Mouse (Mus musculus) forebrain, embryonic 11.5 days (tissue): ENCODE results near the gene Trim69. TPM values are rescaled to one million over a fixed set of nuclear protein-coding genes. Genes with fewer than 3 reads are reported as not detected.

Source experiments
- ATAC-seq: fragments of 200-750 bp; cut with Nextera tagmentation; replicated peaks from 2 replicates; pipeline ENCODE4 v1.8.0; 2017; ENCODE audit warnings: moderate TSS enrichment; ENCODE audit not compliant: low FRiP score
- DNase-seq: peaks from one replicate; pipeline ENCODE4 v3.0.0-alpha.2; 2017; ENCODE audit warnings: low spot score
- H3K27ac ChIP-seq: fragments of 300-500 bp; sonication (generic); 2 replicates; pipeline ENCODE4 v1.5.1; 2014; ENCODE audit warnings: low read depth, low read length
- H3K27me3 ChIP-seq: fragments of 300-500 bp; sonication (generic); 2 replicates; pipeline ENCODE4 v1.6.1; 2014; ENCODE audit warnings: mild to moderate bottlenecking, low read length, mixed read lengths; ENCODE audit not compliant: control insufficient read depth, insufficient read depth
- H3K36me3 ChIP-seq: fragments of 300-500 bp; sonication (generic); 2 replicates; pipeline ENCODE4 v1.6.1; 2014; ENCODE audit warnings: mild to moderate bottlenecking, low read length, moderate library complexity, mixed read lengths; ENCODE audit not compliant: control insufficient read depth, insufficient read depth
- H3K4me1 ChIP-seq: fragments of 300-500 bp; sonication (generic); replicated peaks from 2 replicates; pipeline ENCODE4 v1.6.1; 2014; ENCODE audit warnings: low read length, mixed read lengths; ENCODE audit not compliant: control insufficient read depth, insufficient read depth
- H3K4me2 ChIP-seq: fragments of 300-500 bp; sonication (generic); 2 replicates; pipeline ENCODE4 v1.6.1; 2014; ENCODE audit warnings: low read depth, mild to moderate bottlenecking, low read length, moderate library complexity, mixed read lengths; ENCODE audit not compliant: severe bottlenecking
- H3K4me3 ChIP-seq: fragments of 300-500 bp; sonication (generic); 2 replicates; pipeline ENCODE4 v1.5.1; 2014; ENCODE audit warnings: low read depth, low read length
- H3K9ac ChIP-seq: fragments of 300-500 bp; sonication (generic); 2 replicates; pipeline ENCODE4 v1.6.1; 2014; ENCODE audit warnings: low read length
- H3K9me3 ChIP-seq: fragments of 300-500 bp; sonication (generic); 2 replicates; pipeline ENCODE4 v1.6.1; 2016; ENCODE audit warnings: low read length, mixed read lengths; ENCODE audit not compliant: control insufficient read depth
- WGBS: fragments of 180-500 bp; shearing (Covaris S2); extraction: QIAGEN DNeasy Blood & Tissue Kit; methylation state at CpG from one replicate; pipeline ENCODE4 v1.1.7; 2014; 5-methylcytosine and 5-hydroxymethylcytosine counted together
- polyA plus RNA-seq: library from polyadenylated mRNA; unstranded; fragments of >200 nt; fragmentation: Nextera tagmentation; extraction: Ambion mirVana; gene quantifications from 2 replicates; pipeline ENCODE4 v1.2.1, GENCODE M21; 2014

The Trim69 gene
- polyA plus RNA-seq, 1 experiment from 2014 or later, result not detected

GRCm38 (mm10) chr2:122149316-122149715 lies 11.2 kb upstream of the Trim69 start:
- H3K27me3 ChIP-seq, result no peaks in the 10 kb centered on the region
- H3K4me2 ChIP-seq, result no peak overlapping the region
- no peak overlapping the region for H3K4me3 ChIP-seq
- H3K9me3 ChIP-seq, result no peaks in the 10 kb centered on the region
- ATAC-seq (no peak), DNase-seq (no peak)
- WGBS, result 92% methylated on average over 6 of the region's 6 CpGs
- H3K27ac ChIP-seq, result no peak overlapping the region
- no peak overlapping the region for H3K9ac ChIP-seq
- H3K36me3 ChIP-seq, result no peaks in the 10 kb centered on the region
- H3K4me1 ChIP-seq, result peaks cover 2% of the 10 kb centered on the region; the same call in 1 of the 2 replicates

GRCm38 (mm10) chr2:122149716-122150115 lies 10.8 kb upstream of the Trim69 start:
- H3K9me3 ChIP-seq, result no peaks in the 10 kb centered on the region
- no peak overlapping the region for H3K4me3 ChIP-seq
- ATAC-seq (no peak), DNase-seq (no peak)
- H3K36me3 ChIP-seq, result no peaks in the 10 kb centered on the region
- WGBS, result 78% methylated on average over 3 of the region's 3 CpGs
- H3K27ac ChIP-seq, result no peak overlapping the region
- H3K4me1 ChIP-seq, result peaks cover 2% of the 10 kb centered on the region; the same call in 1 of the 2 replicates
- H3K27me3 ChIP-seq, result no peaks in the 10 kb centered on the region
- H3K9ac ChIP-seq, result no peak overlapping the region
- H3K4me2 ChIP-seq, result no peak overlapping the region

GRCm38 (mm10) chr2:122151221-122151620 lies 9.3 kb upstream of the Trim69 start:
- Histone ChIP-seq H3K36me3 (no peaks in the 10 kb centered on the region), H3K4me2 (no peak overlapping the region), H3K4me3 (no peak overlapping the region), H3K27ac (no peak overlapping the region), H3K4me1 (peaks cover 2% of the 10 kb centered on the region; the same call in 1 of the 2 replicates), H3K27me3 (no peaks in the 10 kb centered on the region), H3K9me3 (no peaks in the 10 kb centered on the region), H3K9ac (no peak overlapping the region)
- DNase-seq, result no peak
- 91% methylated on average over 1 of the region's 1 CpGs for WGBS
- ATAC-seq, result no peak

GRCm38 (mm10) chr2:122152850-122153249 lies 7.7 kb upstream of the Trim69 start:
- H3K9ac ChIP-seq, result no peak overlapping the region
- H3K27ac ChIP-seq, result no peak overlapping the region
- WGBS, result 86% methylated on average over 3 of the region's 3 CpGs
- ATAC-seq (no peak), DNase-seq (no peak)
- no peak overlapping the region for H3K4me2 ChIP-seq
- H3K4me3 ChIP-seq, result no peak overlapping the region
- no peaks in the 10 kb centered on the region for H3K36me3 ChIP-seq
- no peaks in the 10 kb centered on the region for H3K27me3 ChIP-seq
- no peaks in the 10 kb centered on the region for H3K9me3 ChIP-seq
- no peaks in the 10 kb centered on the region for H3K4me1 ChIP-seq

GRCm38 (mm10) chr2:122153681-122154365 lies 6.7 kb upstream of the Trim69 start:
- WGBS, result 81% methylated on average over 6 of the region's 7 CpGs

GRCm38 (mm10) chr2:122154479-122154878 lies 6.0 kb upstream of the Trim69 start:
- no peak overlapping the region for H3K4me3 ChIP-seq
- H3K27me3 ChIP-seq, result no peaks in the 10 kb centered on the region
- no peak overlapping the region for H3K9ac ChIP-seq
- H3K9me3 ChIP-seq, result no peaks in the 10 kb centered on the region
- no peak overlapping the region for H3K27ac ChIP-seq
- no peaks in the 10 kb centered on the region for H3K4me1 ChIP-seq
- no peak overlapping the region for H3K4me2 ChIP-seq
- 94% methylated on average over 2 of the region's 2 CpGs for WGBS
- ATAC-seq (no peak), DNase-seq (no peak)
- no peaks in the 10 kb centered on the region for H3K36me3 ChIP-seq

More at GRCm38 (mm10) chr2:122153681-122154365, 6.7 kb upstream of the Trim69 start:
- DNase-seq, result no peak
- H3K4me1 ChIP-seq, result no peaks in the 10 kb centered on the region
- H3K9me3 ChIP-seq, result no peaks in the 10 kb centered on the region
- no peaks in the 10 kb centered on the region for H3K27me3 ChIP-seq
- no peak for ATAC-seq
- H3K27ac ChIP-seq, result no peak overlapping the region
- no peak overlapping the region for H3K4me3 ChIP-seq
- H3K4me2 ChIP-seq, result no peak overlapping the region
- H3K9ac ChIP-seq, result no peak overlapping the region
- H3K36me3 ChIP-seq, result no peaks in the 10 kb centered on the region

GRCm38 (mm10) chr2:122155292-122155691 lies 5.2 kb upstream of the Trim69 start:
- no peaks in the 10 kb centered on the region for H3K36me3 ChIP-seq
- H3K4me2 ChIP-seq, result no peak overlapping the region
- no peaks in the 10 kb centered on the region for H3K4me1 ChIP-seq
- H3K27me3 ChIP-seq, result no peaks in the 10 kb centered on the region
- no peaks in the 10 kb centered on the region for H3K9me3 ChIP-seq
- DNase-seq, result no peak
- H3K4me3 ChIP-seq, result no peak overlapping the region
- WGBS, result 89% methylated on average over 2 of the region's 2 CpGs
- no peak for ATAC-seq
- H3K9ac ChIP-seq, result no peak overlapping the region
- H3K27ac ChIP-seq, result no peak overlapping the region

- Histone ChIP-seq H3K4me3 (no peak overlapping the region), H3K27ac (no peak overlapping the region), H3K27me3 (no peaks in the 10 kb centered on the region), H3K36me3 (no peaks in the 10 kb centered on the region), H3K9me3 (no peaks in the 10 kb centered on the region), H3K4me1 (no peaks in the 10 kb centered on the region), H3K4me2 (no peak overlapping the region), H3K9ac (no peak overlapping the region)
- DNase-seq (no peak), ATAC-seq (no peak)
- WGBS, result 90% methylated on average over 4 of the region's 4 CpGs
These were observed 4.3 kb upstream of the Trim69 start for GRCm38 (mm10) chr2:122156051-122156700.

GRCm38 (mm10) chr2:122157561-122157960 lies 2.9 kb upstream of the Trim69 start:
- no peak overlapping the region for H3K4me2 ChIP-seq
- ATAC-seq (no peak), DNase-seq (no peak)

More at GRCm38 (mm10) chr2:122157561-122157960, 2.9 kb upstream of the Trim69 start:
- no peaks in the 10 kb centered on the region for H3K36me3 ChIP-seq
- no peaks in the 10 kb centered on the region for H3K9me3 ChIP-seq
- no peak overlapping the region for H3K4me3 ChIP-seq
- no peak overlapping the region for H3K9ac ChIP-seq
- H3K4me1 ChIP-seq, result no peaks in the 10 kb centered on the region
- no peaks in the 10 kb centered on the region for H3K27me3 ChIP-seq
- H3K27ac ChIP-seq, result no peak overlapping the region
